Mouse (Mus musculus): ENCODE measurements around the gene Actrt2. TPM values are rescaled to one million over a fixed set of nuclear protein-coding genes. Genes with fewer than 3 reads are reported as not detected.

Actrt2 gene
- polyA plus RNA-seq (2011; ENCODE audit: insufficient read depth, insufficient read length, low replicate concordance, missing spikeins) = not detected in 2 replicates

DNA sequence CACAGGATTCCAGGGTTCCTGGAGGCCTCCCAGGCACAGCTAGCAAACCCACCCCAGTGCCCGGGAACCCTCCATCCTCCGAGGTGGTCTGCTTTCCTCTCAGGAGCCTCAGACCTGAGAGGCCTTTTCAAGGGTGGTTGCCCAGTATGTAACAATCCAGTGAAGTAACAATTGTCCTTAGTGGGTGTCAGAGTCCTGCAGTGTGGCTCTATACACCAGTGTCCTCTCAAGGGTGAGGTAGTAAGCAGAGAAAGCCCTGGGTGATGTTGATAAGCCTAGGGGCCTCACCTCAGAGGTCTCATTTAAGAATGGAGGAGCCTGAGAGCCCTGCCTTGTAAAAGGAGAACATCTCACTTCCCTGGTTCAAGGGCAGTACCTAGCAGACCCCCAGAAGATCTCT is at the start of gene Actrt2:
TSS of gene Actrt2 (minus strand) at position 101 of the 400 bp plus-strand sequence.
- Histone ChIP-seq H3K4me1 (ENCODE audit: control insufficient read depth, insufficient read depth, low read length) (no peaks in the 10 kb centered on the region), H3K27ac (ENCODE audit: control insufficient read depth, insufficient read depth, low read depth, low read length, poor library complexity) (no peak within 1 kb of the TSS), H3K4me3 (replicated peaks; ENCODE audit: control insufficient read depth, low read depth, low read length) (no peak within 1 kb of the TSS)
- WGBS = 91% methylated on average over 2 of the region's 2 CpGs
- no peak for TF ChIP-seq POLR2A (IDR thresholded peaks at IDR 0.05; ENCODE audit: borderline replicate concordance, control insufficient read depth, low read depth, low read length)
- TF ChIP-seq CTCF (IDR thresholded peaks at IDR 0.05; ENCODE audit: control insufficient read depth, insufficient read depth, low read length) = no peak

DNA sequence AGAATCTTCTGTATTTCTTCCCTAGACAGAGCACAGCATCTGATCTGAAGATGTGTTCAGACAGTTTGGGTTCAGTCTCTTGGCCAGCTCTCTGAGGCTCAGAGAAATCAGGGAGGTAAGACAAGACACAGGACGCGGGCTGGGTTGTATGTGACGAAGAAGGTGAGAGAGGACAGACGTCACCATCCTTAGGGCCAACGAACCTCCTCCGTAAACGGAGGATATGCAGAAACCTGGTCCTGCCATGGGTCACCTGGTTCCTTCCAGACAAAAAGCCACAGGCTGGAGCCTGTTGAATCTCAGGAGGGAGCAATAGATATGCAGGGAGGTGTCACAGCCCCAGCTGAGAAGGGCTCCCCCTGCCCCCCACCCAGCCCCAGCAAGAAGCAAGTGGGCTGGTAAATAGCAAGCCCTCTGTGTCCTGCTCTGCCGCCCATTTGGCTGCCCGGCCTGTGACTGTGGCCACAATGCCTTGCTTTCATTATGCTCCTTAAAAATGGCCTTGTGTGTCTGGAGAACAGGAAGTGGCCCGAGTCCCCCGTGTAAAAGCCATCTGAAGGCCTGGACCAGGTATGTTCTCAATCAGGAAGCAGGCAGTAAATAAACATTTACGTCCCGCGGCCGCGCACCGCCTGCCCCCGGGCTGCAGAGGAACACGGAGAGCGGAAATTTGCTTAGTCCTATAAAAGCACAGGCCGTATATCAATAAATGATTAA is 41.9 kb upstream of the Actrt2 start:
- TF ChIP-seq CTCF (IDR thresholded peaks at IDR 0.05; ENCODE audit: control insufficient read depth, insufficient read depth, low read length) (no peak), POLR2A (IDR thresholded peaks at IDR 0.05; ENCODE audit: borderline replicate concordance, control insufficient read depth, low read depth, low read length) (no peak)
- Histone ChIP-seq H3K27ac (ENCODE audit: control insufficient read depth, insufficient read depth, low read depth, low read length, poor library complexity) (no peak overlapping the region), H3K4me1 (ENCODE audit: control insufficient read depth, insufficient read depth, low read length) (no peaks in the 10 kb centered on the region), H3K4me3 (replicated peaks; ENCODE audit: control insufficient read depth, low read depth, low read length) (no peak overlapping the region)
- WGBS = 67% methylated on average over 21 of the region's 21 CpGs

DNA sequence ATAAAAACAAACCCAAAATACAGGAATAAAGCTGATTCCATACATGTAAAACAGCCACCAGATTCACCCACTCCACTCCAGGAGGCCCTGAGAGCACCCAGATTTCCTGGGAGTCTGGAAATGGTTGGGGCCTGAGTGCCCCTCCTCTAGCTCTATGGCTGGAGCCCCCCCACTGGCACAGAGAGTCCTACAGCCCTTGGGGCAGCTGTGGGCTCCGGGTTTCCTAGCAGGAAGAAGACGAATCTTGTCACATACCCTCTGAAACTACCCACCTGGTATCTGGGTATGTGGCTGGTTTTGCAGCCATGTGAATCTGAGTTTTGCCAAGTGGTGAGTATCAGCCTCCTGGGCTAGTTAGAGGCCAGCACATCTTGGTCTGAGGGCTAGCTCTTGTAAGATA is 41.1 kb upstream of the Actrt2 start:
- no peak overlapping the region for H3K27ac ChIP-seq (ENCODE audit: control insufficient read depth, insufficient read depth, low read depth, low read length, poor library complexity)
- TF ChIP-seq CTCF (IDR thresholded peaks at IDR 0.05; ENCODE audit: control insufficient read depth, insufficient read depth, low read length) = no peak
- no peak for TF ChIP-seq POLR2A (IDR thresholded peaks at IDR 0.05; ENCODE audit: borderline replicate concordance, control insufficient read depth, low read depth, low read length)
- no peak overlapping the region for H3K4me3 ChIP-seq (replicated peaks; ENCODE audit: control insufficient read depth, low read depth, low read length)
- no peaks in the 10 kb centered on the region for H3K4me1 ChIP-seq (ENCODE audit: control insufficient read depth, insufficient read depth, low read length)
- WGBS = 53% methylated on average over 2 of the region's 2 CpGs

DNA sequence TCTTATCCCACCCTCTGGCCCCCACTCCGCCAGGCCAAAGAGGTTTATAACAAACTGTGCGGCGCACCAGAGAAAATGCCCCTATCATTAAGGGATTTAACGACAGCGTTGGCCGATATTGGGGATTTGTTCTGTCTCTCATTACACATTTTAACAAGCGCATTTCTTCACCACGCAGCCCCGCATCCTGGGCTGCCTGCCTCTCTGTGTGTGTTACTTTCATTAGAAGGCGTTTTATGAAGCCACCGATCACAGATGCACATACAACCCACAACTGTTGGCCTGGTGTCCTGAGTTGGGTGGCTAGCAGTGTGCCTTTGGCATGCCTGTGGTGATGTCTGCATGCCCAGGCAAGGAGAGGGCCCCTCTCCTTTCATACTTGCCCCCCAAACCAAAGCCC is 40.6 kb upstream of the Actrt2 start:
- no peak overlapping the region for H3K27ac ChIP-seq (ENCODE audit: control insufficient read depth, insufficient read depth, low read depth, low read length, poor library complexity)
- no peak overlapping the region for H3K4me3 ChIP-seq (replicated peaks; ENCODE audit: control insufficient read depth, low read depth, low read length)
- H3K4me1 ChIP-seq (ENCODE audit: control insufficient read depth, insufficient read depth, low read length) = no peaks in the 10 kb centered on the region
- WGBS = 81% methylated on average over 11 of the region's 11 CpGs
- no peak for TF ChIP-seq CTCF (IDR thresholded peaks at IDR 0.05; ENCODE audit: control insufficient read depth, insufficient read depth, low read length)
- TF ChIP-seq POLR2A (IDR thresholded peaks at IDR 0.05; ENCODE audit: borderline replicate concordance, control insufficient read depth, low read depth, low read length) = no peak

DNA sequence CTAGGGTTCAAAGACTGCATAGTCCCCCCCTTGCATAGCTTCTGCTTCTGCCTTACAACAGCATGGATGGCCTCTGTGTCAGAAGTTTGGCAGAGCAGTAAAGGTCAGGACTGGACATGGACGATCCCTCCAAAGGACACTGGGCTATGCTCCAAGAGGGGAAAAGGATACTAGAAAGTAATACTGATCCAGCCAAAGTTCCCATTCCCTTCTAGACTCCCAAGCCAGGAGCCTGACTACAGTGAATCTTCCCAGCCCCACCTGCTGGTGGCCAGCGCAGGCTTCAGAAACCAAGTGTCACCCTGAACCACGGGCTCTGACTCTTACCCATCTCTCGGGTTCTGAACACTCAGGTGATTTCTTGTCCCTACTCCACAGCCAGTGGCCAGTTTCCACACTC is 39.9 kb upstream of the Actrt2 start:
- no peak overlapping the region for H3K4me3 ChIP-seq (replicated peaks; ENCODE audit: control insufficient read depth, low read depth, low read length)
- WGBS = 62% methylated on average over 4 of the region's 4 CpGs
- no peaks in the 10 kb centered on the region for H3K4me1 ChIP-seq (ENCODE audit: control insufficient read depth, insufficient read depth, low read length)
- no peak overlapping the region for H3K27ac ChIP-seq (ENCODE audit: control insufficient read depth, insufficient read depth, low read depth, low read length, poor library complexity)
- TF ChIP-seq CTCF (IDR thresholded peaks at IDR 0.05; ENCODE audit: control insufficient read depth, insufficient read depth, low read length) = no peak
- no peak for TF ChIP-seq POLR2A (IDR thresholded peaks at IDR 0.05; ENCODE audit: borderline replicate concordance, control insufficient read depth, low read depth, low read length)

DNA sequence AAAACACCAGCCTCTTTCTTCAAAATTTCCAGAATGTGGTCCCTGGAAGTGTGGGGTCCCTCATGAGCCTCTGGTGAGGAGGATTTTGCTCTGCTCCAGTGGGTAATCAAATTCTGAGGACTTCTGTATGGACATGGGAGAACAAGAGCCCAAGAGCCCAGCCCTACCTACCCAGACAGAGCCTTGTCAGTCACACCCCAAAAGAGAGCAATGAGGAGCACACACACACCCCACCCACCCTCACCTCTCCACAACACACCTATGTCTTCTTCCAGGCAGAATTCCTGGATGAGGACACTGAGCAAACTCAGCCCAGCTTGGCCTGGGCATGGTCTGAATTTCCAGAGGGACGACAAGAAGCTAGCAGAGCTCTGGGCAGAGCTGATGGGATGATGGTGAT is 38.8 kb upstream of the Actrt2 start:
- no peaks in the 10 kb centered on the region for H3K4me1 ChIP-seq (ENCODE audit: control insufficient read depth, insufficient read depth, low read length)
- WGBS = 52% methylated on average over 1 of the region's 1 CpGs
- no peak overlapping the region for H3K4me3 ChIP-seq (replicated peaks; ENCODE audit: control insufficient read depth, low read depth, low read length)
- no peak for TF ChIP-seq CTCF (IDR thresholded peaks at IDR 0.05; ENCODE audit: control insufficient read depth, insufficient read depth, low read length)
- no peak for TF ChIP-seq POLR2A (IDR thresholded peaks at IDR 0.05; ENCODE audit: borderline replicate concordance, control insufficient read depth, low read depth, low read length)
- H3K27ac ChIP-seq (ENCODE audit: control insufficient read depth, insufficient read depth, low read depth, low read length, poor library complexity) = no peak overlapping the region

DNA sequence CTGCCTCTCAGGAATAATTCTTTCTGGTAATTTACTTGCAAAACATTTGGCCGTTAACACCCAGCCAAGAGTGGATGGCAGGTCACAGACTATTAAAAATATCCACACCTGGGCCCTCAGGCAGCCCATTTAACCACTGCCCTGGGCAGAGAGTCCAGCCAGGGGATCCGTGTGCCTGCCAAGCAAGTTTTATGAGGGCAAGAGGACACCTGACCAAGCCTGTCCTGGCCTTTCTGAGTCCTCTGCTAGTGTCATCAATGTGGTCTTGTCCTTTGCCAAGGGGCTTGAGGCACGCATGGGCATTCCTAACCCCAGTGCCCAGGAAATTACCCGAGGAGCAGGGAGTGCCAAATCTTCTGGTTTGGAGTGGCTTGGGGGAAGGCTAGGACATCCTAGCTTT is 38.0 kb upstream of the Actrt2 start:
- H3K4me3 ChIP-seq (replicated peaks; ENCODE audit: control insufficient read depth, low read depth, low read length) = no peak overlapping the region
- no peak for TF ChIP-seq CTCF (IDR thresholded peaks at IDR 0.05; ENCODE audit: control insufficient read depth, insufficient read depth, low read length)
- no peak for TF ChIP-seq POLR2A (IDR thresholded peaks at IDR 0.05; ENCODE audit: borderline replicate concordance, control insufficient read depth, low read depth, low read length)
- no peaks in the 10 kb centered on the region for H3K4me1 ChIP-seq (ENCODE audit: control insufficient read depth, insufficient read depth, low read length)
- no peak overlapping the region for H3K27ac ChIP-seq (ENCODE audit: control insufficient read depth, insufficient read depth, low read depth, low read length, poor library complexity)
- WGBS = 64% methylated on average over 4 of the region's 4 CpGs

DNA sequence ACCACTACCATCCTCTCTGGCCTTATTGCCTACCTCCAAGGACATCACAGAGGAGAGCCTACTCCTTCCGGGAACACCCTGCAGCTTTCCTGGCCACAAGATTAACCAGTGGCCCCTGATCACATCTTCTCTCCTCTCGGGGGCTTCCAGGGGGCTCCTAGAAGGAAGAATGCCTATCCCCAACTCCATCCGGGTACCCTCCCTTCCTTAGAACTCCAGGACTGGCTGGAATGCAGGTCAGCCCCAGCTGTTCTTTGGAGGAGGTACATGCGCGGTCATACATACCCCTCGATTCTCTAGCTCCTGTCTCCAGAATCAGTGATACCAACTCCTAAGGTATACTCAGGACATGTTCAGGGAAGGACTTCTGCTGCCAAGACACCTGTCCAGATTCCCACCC is 37.4 kb upstream of the Actrt2 start:
- Histone ChIP-seq H3K4me3 (replicated peaks; ENCODE audit: control insufficient read depth, low read depth, low read length) (no peak overlapping the region), H3K4me1 (ENCODE audit: control insufficient read depth, insufficient read depth, low read length) (peaks cover 2% of the 10 kb centered on the region; the same call in 1 of the 2 replicates), H3K27ac (ENCODE audit: control insufficient read depth, insufficient read depth, low read depth, low read length, poor library complexity) (no peak overlapping the region)
- WGBS = 78% methylated on average over 6 of the region's 6 CpGs
- TF ChIP-seq POLR2A (IDR thresholded peaks at IDR 0.05; ENCODE audit: borderline replicate concordance, control insufficient read depth, low read depth, low read length) (no peak), CTCF (IDR thresholded peaks at IDR 0.05; ENCODE audit: control insufficient read depth, insufficient read depth, low read length) (no peak)
